Mouse (Mus musculus): ENCODE data around the gene Olfr968. TPM values are rescaled to one million over a fixed set of nuclear protein-coding genes. Genes with fewer than 3 reads are reported as not detected.

Olfr968 gene
- polyA plus RNA-seq (2017; shearing (Covaris generic)) = not detected

GRCm38 (mm10) chr9:39783153-39783552, at the start of gene Olfr968:
TSS of gene Olfr968 (minus strand) at chr9:39783253.

GRCm38 (mm10) chr9:39808560-39808959, 25.5 kb upstream of the Olfr968 start, which contains the start of gene Olfr970:
TSS of gene Olfr970 (plus strand) at chr9:39808860.

GRCm38 (mm10) chr9:39790558-39790957, 7.5 kb upstream of the Olfr968 start, which contains the start of gene Olfr969:
TSS of gene Olfr969 (plus strand) at chr9:39790945.

GRCm38 (mm10) chr9:39745949-39746348, 37.1 kb downstream of the Olfr968 start, which contains the start of gene Olfr967:
TSS of gene Olfr967 (plus strand) at chr9:39746249.

GRCm38 (mm10) chr9:39730678-39731077, 52.4 kb downstream of the Olfr968 start, which contains the start of gene Olfr150:
TSS of gene Olfr150 (plus strand) at chr9:39730978.

Other genes with a start within 250 kb of the Olfr968 start
- gene Olfr958, start 229.2 kb downstream of the Olfr968 start, polyA plus RNA-seq (2017; shearing (Covaris generic)) = not detected
- not detected for gene Olfr959, start 207.7 kb downstream of the Olfr968 start, polyA plus RNA-seq (2017; shearing (Covaris generic))
- not detected for gene AW551984, start 178.8 kb downstream of the Olfr968 start, polyA plus RNA-seq (2017; shearing (Covaris generic))
- not detected for gene Olfr148, start 172.6 kb downstream of the Olfr968 start, polyA plus RNA-seq (2017; shearing (Covaris generic))
- not detected for gene Olfr960, start 161.9 kb downstream of the Olfr968 start, polyA plus RNA-seq (2017; shearing (Covaris generic))
- gene Olfr961, start 138.2 kb downstream of the Olfr968 start, polyA plus RNA-seq (2017; shearing (Covaris generic)) = 0.30 TPM
- not detected for gene Olfr963, start 116.0 kb downstream of the Olfr968 start, polyA plus RNA-seq (2017; shearing (Covaris generic))
- not detected for gene Olfr149, start 76.1 kb downstream of the Olfr968 start, polyA plus RNA-seq (2017; shearing (Covaris generic))
- gene Olfr965, start 71.9 kb downstream of the Olfr968 start, polyA plus RNA-seq (2017; shearing (Covaris generic)) = not detected
- not detected for gene Olfr150, start 52.3 kb downstream of the Olfr968 start, polyA plus RNA-seq (2017; shearing (Covaris generic))
- not detected for gene Olfr967, start 37.0 kb downstream of the Olfr968 start, polyA plus RNA-seq (2017; shearing (Covaris generic))
- not detected for gene Olfr969, start 7.7 kb upstream of the Olfr968 start, polyA plus RNA-seq (2017; shearing (Covaris generic))
- gene Olfr970, start 25.6 kb upstream of the Olfr968 start, polyA plus RNA-seq (2017; shearing (Covaris generic)) = not detected
- not detected for gene Olfr971, start 53.6 kb upstream of the Olfr968 start, polyA plus RNA-seq (2017; shearing (Covaris generic))
- not detected for gene Olfr972, start 83.2 kb upstream of the Olfr968 start, polyA plus RNA-seq (2017; shearing (Covaris generic))
- gene Olfr229, start 124.1 kb upstream of the Olfr968 start, polyA plus RNA-seq (2017; shearing (Covaris generic)) = not detected
- gene Olfr974, start 154.2 kb upstream of the Olfr968 start, polyA plus RNA-seq (2017; shearing (Covaris generic)) = not detected
- not detected for gene Olfr975, start 168.8 kb upstream of the Olfr968 start, polyA plus RNA-seq (2017; shearing (Covaris generic))
- gene Olfr976, start 177.9 kb upstream of the Olfr968 start, polyA plus RNA-seq (2017; shearing (Covaris generic)) = not detected
- gene Olfr978, start 208.9 kb upstream of the Olfr968 start, polyA plus RNA-seq (2017; shearing (Covaris generic)) = not detected
- gene Olfr979, start 220.2 kb upstream of the Olfr968 start, polyA plus RNA-seq (2017; shearing (Covaris generic)) = not detected
- gene Olfr980, start 226.3 kb upstream of the Olfr968 start, polyA plus RNA-seq (2017; shearing (Covaris generic)) = not detected
- gene Olfr981, start 238.2 kb upstream of the Olfr968 start, polyA plus RNA-seq (2017; shearing (Covaris generic)) = not detected

All from CD4-positive, CD25-positive, alpha-beta regulatory T cell, adult 9 weeks (primary cell).